Mouse (Mus musculus): ENCODE measurements around the gene D630003M21Rik.

GRCm38 (mm10) chr2:158176763-158177162, 52.3 kb downstream of the D630003M21Rik start:
- TF ChIP-seq CTCF (IDR thresholded peaks at IDR 0.05; ENCODE audit: control insufficient read depth, insufficient read depth, insufficient replicate concordance, low read depth, low read length) (no peak), POLR2A (IDR thresholded peaks at IDR 0.05; ENCODE audit: control insufficient read depth, low read depth, low read length) (no peak)
